Mouse (Mus musculus): ENCODE results near the gene Fam163a.

GRCm38 (mm10) chr1:156041451-156042241 lies 163.2 kb downstream of the Fam163a start:
- no peak for TF ChIP-seq POLR2A (IDR thresholded peaks at IDR 0.05; ENCODE audit: borderline replicate concordance, extremely low read depth, low read depth, low read length)
- no peak for TF ChIP-seq CTCF (IDR thresholded peaks at IDR 0.05; ENCODE audit: insufficient read depth, low read length)
